Mouse (Mus musculus): Measurements from ENCODE around the gene Farsb.
A peak's percentile ranks its signal among the peaks of the same experiment; 100 is the strongest.

Gene Farsb

DNA sequence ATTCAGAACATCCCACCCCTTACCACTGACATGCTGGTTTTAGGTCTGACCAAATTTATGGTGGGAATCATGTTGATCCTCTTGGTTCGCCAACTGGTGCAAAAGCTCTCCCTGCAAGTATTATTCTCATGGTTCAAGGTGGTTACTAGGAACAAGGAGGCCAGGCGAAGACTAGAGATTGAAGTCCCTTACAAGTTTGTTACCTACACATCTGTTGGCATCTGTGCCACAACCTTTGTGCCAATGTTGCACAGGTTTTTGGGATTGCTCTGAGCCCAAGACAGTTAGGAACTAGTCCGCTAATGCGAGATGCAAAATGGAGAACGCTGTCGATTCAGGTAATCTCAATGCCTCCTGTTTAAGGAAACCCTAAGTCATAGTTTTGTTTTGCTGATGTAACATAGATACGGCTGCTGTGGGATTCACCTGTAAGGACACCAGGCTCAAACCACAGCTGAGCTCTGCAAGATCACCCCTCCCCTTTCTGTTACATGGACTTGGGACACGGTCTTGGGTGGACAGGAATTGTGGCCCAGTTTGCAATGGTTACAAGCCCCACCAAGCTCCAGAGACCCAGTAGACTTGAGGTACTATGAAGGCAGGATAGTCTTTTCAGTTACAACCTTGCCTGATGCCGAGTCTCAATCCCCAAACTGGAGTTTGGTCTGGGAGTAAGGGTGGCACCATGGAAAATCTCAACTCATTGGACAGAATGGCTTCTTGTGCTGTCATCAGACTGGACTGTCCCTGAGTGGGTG lies 71.4 kb downstream of the Farsb start:
- no peak for DNase-seq

DNA sequence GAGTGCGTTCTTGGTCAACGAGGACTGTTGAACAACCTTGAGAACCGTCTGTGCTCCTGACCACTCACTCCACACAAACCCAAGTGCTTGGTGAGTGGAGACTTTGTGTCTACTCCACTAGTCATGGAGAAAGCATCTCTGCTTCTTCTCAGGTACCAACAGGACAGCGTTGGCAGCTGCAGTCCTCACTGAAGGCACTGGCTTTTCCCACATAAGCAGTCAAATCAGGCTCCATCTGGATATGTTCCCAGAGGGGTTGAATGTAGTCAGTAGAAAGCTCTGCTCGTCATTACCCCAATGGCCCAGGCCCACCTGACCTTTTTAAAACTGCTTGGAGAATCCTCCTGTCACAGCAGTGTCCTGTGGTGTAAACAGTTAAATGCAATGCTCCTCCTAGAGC lies 74.3 kb downstream of the Farsb start:
- no peak for DNase-seq

DNA sequence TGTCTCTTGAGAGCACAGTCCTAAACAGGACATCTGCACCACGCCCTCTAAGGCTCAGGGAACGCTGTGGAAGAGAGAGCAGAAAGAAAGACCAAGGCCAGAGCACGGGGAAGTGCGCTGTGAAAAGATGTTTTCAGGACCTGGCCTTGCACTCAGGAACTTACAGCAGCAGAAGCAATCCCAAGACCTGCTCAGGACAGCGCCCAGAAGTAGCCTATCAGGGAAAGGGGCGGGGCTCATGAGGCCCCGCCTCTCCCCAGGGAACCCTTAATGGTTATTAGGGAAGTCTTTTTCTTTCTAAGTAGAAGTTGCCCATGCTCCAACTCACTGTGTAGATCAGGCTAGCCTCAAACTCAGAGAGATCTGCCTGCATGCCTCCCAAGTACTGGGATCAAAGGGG lies 76.0 kb downstream of the Farsb start:
- no peak for DNase-seq

DNA sequence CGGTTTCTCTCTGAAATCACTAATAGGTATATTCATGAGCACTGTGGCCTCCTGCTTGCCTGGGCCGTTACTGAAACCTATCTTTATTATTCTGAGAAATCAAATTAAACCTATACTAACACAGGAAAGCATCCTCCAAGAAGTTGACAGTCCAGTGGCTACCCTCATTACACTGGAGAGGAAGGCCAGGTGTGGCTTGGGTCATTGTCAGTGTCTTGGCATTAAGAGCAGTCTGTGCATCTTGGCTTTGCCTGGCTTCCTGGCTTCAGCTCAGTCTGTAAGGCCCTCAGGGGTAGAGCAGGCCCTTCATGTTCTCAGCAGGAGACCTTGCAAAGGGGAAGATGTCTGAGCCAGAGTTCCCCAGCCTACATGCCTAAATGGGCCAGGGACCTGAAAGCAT lies 79.3 kb downstream of the Farsb start:
- no peak for DNase-seq

DNA sequence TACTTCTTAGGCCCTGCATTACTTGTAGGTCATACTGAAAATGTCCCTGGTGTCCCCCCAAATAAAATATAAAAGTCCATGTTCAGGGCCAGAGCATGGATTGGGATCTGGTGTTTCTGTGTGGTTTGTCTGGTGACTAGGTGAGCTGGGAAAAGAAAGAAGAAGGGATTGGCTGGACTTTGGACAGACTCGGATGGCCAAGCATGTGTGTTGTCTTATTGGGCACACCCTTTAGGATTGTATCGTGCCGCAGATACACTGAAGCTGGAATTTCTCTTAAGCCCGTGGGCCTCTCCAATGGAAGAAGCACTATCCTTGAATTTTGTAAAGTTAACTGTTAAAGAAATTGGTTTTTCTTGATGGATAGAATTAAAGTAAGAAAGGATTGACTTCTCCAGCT lies 87.3 kb downstream of the Farsb start:
- no peak for DNase-seq

DNA sequence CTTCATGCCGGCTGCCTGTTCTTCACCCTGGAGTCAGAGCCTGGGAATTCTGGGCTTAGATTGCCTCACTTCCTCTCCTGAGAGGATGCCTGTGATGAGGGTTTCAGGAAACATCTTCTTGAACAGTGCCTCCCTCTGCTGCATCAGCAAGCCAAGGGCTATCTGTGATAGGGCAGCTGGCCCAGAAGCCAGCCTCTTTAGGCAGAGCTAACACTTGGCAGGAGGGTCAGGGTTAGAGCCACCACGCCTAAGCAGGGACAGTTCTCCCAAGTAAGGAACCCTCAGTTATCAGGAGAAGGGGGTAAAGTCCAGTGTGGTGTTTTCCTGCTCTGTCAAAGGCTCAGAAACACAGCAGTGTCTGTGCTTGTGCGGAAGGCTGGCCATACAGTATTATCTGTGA lies 88.9 kb downstream of the Farsb start:
- DNase-seq, result no peak

DNA sequence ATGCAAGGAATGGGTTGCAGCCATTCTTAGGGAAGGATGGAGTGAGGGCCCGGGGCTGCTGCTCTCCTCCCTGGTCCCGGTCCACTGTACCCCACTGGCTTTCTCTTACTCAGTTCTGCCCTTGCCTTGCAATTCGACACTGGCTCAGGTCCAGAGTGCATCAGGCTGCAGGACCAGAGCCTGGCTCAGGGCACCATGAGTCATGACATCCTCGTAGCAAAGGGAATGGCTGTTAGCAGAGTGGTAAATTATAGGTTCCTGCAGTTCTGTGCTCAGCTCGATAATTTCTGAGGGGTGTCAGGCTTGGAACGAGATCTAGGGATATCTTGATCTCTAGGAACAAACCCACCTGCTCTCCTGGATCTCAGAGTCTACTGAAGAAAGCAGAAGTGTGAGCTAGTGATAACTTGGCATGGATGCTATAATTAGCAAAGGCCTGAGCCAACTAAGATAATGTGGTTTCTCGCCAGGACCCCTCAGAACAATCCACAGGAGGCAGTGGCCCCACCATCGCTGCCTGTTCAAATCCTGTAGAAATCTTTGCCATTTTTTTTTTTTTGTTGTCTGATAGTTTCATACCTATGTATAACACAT lies 92.3 kb downstream of the Farsb start:
- DNase-seq, result peak; percentile 81

DNA sequence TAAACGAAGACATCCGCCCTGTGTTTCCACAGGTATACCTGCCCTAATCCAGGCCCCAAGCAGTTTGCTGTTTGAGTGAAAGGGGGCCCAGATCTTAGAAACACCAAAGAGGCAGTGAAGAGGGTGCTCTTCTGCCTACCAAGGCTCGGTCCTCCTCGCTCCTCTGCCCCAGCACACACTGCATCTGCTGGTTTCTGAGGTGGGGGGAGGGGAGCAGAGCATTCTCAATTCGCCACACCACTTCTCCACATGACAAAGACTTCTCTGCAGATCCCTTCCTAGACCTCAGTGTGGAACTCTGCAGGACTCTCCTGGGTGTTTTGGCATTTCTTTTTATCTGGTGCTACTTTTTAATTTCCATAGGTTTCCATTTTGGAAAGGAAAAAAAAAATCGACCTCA lies 93.0 kb downstream of the Farsb start:
- DNase-seq, result no peak

DNA sequence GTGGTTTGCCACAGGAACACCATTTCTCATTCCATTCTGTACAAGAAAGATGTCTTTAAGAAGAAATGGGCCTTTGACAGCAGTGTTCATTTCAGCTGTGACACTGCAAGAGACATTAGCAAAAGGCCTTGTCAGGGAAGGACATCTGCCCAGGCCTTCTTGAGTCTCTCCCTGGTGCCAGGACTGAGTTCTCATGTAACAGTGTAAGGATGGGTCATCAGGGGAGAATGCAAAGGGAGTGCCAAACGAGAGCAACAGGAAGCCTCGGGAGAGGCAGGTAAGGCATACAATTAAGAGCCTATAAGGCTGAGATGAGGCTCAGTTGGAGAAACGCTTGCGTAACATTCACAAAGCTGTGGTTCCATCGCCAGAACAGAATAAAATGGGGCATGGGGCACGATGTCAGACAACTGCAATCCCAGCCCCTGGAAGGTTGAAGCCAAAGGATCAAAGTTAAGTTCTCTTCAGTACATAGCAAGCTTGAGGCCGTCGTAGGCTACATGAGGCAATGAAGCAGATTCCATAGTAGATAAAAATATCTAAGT lies 93.4 kb downstream of the Farsb start:
- DNase-seq, result no peak

DNA sequence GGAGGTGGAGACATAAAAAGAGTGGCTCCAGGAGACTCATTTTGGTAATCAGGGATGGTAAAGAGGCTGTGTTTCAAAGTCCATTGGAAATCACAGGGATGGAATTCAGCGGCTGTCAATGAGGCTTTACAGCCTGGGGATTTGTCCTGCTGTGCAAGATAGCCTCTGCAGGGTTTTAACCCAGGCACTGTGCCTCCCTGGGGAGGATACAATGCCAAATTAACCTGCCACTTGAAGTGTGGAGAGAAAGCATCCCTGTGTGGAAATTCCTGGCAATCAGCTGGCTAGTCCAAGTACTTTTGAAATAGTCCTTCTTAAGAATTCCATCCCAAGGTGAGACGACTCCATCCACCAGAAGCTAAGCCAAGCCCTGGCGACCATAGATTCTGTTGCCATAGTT lies 99.8 kb downstream of the Farsb start:
- DNase-seq, result no peak

DNA sequence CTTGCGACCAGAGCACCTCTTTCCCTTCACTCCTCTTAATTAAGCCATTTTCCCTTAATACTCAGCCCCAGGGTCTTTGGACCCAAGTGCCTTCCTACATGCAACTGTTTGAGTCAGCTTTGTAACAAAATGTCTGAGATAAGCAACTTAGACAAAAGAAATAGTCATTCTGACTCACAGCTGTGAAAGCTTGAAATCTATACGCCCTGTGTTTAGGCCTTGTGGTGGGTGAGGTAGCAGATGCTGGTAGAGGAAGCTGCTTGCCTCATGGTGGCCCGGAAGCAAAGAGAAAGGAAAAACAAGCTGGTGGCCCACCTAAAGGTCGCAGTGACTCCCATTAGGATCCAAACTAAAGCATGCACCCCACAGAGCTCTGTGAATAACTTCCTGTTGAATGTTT lies 100.8 kb downstream of the Farsb start:
- no peak for DNase-seq

DNA sequence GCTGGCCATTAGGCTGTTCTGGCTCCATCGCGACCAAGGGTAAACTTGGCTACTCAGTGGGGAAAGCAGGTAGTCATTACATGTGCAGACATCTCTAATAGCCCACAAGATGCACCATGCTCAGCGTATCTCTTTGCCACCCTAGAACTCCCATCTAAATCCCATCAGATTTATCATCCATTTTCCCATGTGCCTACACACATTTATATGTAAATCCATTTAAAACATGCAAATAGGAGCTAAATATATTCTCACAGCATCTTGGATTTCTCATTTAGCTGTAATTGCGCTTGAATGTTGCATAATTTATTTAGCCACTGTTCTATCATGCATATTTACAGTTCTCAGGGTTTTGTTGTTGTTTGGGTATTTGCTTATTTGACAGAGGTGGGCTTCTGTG lies 107.7 kb downstream of the Farsb start:
- DNase-seq, result no peak

DNA sequence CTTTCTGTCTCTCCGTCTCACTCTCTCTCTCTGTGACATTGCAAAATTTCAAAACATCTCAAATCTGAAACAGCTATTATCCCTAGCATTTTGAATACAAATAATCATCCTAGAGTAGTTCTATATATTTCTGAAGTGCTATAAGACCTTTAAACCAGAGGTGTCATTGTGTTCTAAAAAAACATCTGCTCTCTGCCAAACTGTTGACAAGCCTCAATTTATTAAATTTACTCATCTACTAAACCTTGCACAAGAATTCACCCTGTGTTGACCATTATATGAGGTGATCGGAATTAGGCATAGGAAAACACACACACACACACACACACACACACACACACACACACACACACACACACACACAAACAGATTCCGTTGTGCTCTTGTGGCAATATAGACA lies 113.6 kb downstream of the Farsb start:
- no peak for DNase-seq

DNA sequence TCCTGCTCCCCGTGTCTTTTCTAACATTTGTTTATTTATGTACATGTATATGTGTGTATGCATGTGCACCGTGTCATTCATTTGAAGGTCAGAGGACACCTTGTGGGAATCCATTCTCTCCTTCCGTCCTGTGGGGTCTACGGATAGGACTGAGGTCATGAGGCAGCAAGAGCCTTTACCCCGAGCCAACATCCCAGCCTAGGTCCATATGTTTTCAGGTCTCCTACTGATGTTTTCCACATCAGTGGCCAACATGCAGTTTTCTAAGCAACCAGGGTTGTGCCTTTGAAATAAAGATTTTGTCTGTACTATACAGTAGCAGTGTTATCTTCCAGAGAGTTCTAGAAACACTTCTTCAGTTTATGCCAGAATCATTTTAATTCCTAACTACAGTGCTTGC lies 114.9 kb downstream of the Farsb start:
- DNase-seq, result peak; percentile 50

DNA sequence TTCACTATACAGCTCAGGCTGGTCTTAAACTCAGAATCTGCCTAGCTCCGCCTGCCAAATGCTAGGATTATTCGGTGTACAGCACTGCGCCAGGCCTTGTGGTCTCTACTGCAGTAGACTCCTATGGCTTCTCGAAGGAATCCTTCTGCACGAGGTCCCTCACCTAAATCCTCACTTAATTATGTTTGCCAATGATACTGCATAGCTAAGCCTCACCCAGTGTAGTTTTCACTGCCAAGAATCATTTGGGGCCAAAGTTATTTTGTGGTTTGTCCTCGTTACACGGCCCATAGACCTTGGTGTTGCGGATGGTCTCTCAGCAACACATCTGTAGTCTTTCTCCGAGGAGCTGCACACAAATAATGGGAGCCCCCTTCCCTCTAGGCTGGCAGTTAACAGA lies 116.4 kb downstream of the Farsb start:
- peak; percentile 53 for DNase-seq

DNA sequence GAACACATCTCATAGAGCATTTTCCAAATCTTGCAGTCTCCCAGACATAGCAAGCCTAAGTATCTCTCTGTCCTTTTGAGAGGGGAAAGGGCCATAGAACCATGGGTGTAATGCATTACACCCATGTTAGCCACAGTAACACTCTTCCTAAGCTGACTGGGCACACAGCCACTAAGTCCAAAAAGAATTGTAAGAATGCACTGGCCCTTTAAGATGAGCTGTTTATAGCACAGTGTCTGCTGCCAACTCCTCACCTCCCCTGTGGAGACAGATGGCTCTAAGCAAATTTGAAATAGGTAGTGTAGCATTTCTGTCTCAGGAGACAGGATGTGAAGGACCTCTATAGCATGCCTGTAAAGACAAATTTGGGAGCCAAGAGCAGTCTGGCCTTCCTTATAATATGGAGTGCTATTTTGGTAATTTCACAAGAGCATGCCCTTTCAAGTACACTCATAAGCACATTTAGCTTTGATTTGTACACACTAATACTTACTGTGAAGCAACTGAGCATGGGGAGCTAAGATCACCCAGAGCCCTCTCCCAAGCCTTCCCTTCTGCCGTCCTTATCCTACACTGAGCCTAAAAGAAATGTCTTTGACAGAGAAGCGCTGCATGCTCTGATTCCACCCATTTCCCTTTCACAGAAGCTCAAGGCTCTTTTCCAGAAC lies 117.0 kb downstream of the Farsb start:
- peak; percentile 97 for DNase-seq

DNA sequence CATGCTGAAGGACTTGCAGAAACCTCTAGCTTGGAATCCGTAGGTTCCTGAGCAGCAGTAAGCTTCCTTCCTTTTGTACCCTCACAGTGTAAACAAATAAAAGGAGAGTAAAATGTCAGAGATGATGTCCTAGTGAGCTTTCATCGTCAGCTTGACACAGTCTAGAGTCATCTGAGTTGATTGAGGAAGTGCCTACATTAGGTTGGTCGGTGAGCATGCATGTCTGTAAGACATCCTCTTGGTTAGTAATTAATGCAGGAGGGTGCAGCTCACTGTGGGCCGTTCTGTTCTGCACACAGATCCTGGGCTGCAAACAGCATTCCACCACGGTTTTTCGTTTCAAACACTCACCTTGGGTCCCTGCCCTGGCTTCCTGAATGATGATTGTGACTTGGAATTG lies 118.6 kb downstream of the Farsb start:
- no peak for DNase-seq
